Mouse (Mus musculus) stomach, adult 2 months (tissue): ENCODE data around the gene Cnnm3. TPM values are rescaled to one million over a fixed set of nuclear protein-coding genes. Genes with fewer than 3 reads are reported as not detected.

Source experiments
- polyA plus RNA-seq: library from polyadenylated mRNA; depleted of rRNA; stranded (reverse); fragments of >200 nt; gene quantifications from 2 replicates; pipeline ENCODE4 v1.2.3, GENCODE M21; 2012; rRNA removed

Cnnm3 gene
- polyA plus RNA-seq = 13.4 and 15.0 TPM in 2 replicates

GRCm38 (mm10) chr1:36511289-36512021 lies at the start of gene Cnnm3:
Cnnm3 (plus strand) TSS chr1:36511867.

GRCm38 (mm10) chr1:36471181-36472105 lies 40.2 kb upstream of the Cnnm3 start, which contains the start of gene Cnnm4:
Cnnm4 (plus strand) TSS chr1:36471620.

GRCm38 (mm10) chr1:36536783-36537182 lies 25.1 kb downstream of the Cnnm3 start, which contains the start of gene Ankrd23:
Ankrd23 (minus strand) TSS chr1:36536883.

GRCm38 (mm10) chr1:36539186-36539585 lies 27.5 kb downstream of the Cnnm3 start, which contains the start of gene Gm42417:
Gm42417 (minus strand) TSS chr1:36539429.

GRCm38 (mm10) chr1:36546888-36547471 lies 35.3 kb downstream of the Cnnm3 start, which contains the start of gene Ankrd39:
Ankrd39 (minus strand) TSS chr1:36547445.

GRCm38 (mm10) chr1:36558031-36558993 lies 46.6 kb downstream of the Cnnm3 start, which contains the start of gene Sema4c:
Sema4c (minus strand) TSS chr1:36558349.

Other genes starting within 250 kb of the Cnnm3 start
- gene Neurl3, start 237.2 kb upstream of the Cnnm3 start, polyA plus RNA-seq = 11.1 and 15.1 TPM in 2 replicates
- 3.7 and 4.1 TPM in 2 replicates for gene Arid5a, start 204.1 kb upstream of the Cnnm3 start, polyA plus RNA-seq
- gene Kansl3, start 142.7 kb upstream of the Cnnm3 start, polyA plus RNA-seq = 12.1 and 14.6 TPM in 2 replicates
- gene Fer1l5, start 139.6 kb upstream of the Cnnm3 start, polyA plus RNA-seq = 0.03 TPM in 1 of 2 replicates, not detected in the other
- 2.5 and 3.7 TPM in 2 replicates for gene Lman2l, start 66.6 kb upstream of the Cnnm3 start, polyA plus RNA-seq
- 16.8 and 16.9 TPM in 2 replicates for gene Cnnm4, start 40.2 kb upstream of the Cnnm3 start, polyA plus RNA-seq
- 12.4 and 16.9 TPM in 2 replicates for gene Ankrd23, start 25.0 kb downstream of the Cnnm3 start, polyA plus RNA-seq
- gene Gm42417, start 27.6 kb downstream of the Cnnm3 start, polyA plus RNA-seq = not detected in 2 replicates
- 9.3 and 13.7 TPM in 2 replicates for gene Ankrd39, start 35.6 kb downstream of the Cnnm3 start, polyA plus RNA-seq
- gene Sema4c, start 46.5 kb downstream of the Cnnm3 start, polyA plus RNA-seq = 5.6 and 8.1 TPM in 2 replicates
- gene Fam178b, start 171.3 kb downstream of the Cnnm3 start, polyA plus RNA-seq = 1.00 and 1.7 TPM in 2 replicates
- gene Cox5b, start 179.6 kb downstream of the Cnnm3 start, polyA plus RNA-seq = 494 and 615 TPM in 2 replicates
- 0.06 TPM in 1 of 2 replicates, not detected in the other for gene 4933424G06Rik, start 198.3 kb downstream of the Cnnm3 start, polyA plus RNA-seq
- gene Actr1b, start 202.6 kb downstream of the Cnnm3 start, polyA plus RNA-seq = 67.2 and 68.8 TPM in 2 replicates
- 0.52 and 1.1 TPM in 2 replicates for gene Zap70, start 249.9 kb downstream of the Cnnm3 start, polyA plus RNA-seq